Mouse (Mus musculus) hindbrain, embryonic 13.5 days (tissue): ENCODE results near the gene Tchp. TPM values are rescaled to one million over a fixed set of nuclear protein-coding genes. Genes with fewer than 3 reads are reported as not detected.

ENCODE experiments used
- microRNA-seq: library from miRNA; unstranded; fragments of <30 nt; microRNA quantifications from one replicate; pipeline ENCODE4, GENCODE M21; 2016
- polyA plus RNA-seq: library from polyadenylated mRNA; unstranded; fragments of >200 nt; fragmentation: Nextera tagmentation; extraction: Ambion mirVana; gene quantifications from 2 replicates; pipeline ENCODE4 v1.2.1, GENCODE M21; 2015

Gene Tchp
- polyA plus RNA-seq, 1 experiment from 2014 or later: 21.1 TPM

Small RNA genes within 50 kb of the gene (microRNA-seq; reads per million reads assigned to microRNA genes)
- not detected for gene Mir7028

Other genes starting within 250 kb of the Tchp start
- 5.8 and 6.4 TPM in 2 replicates for gene Fam222a, start 139.7 kb upstream of the Tchp start, polyA plus RNA-seq
- gene Trpv4, start 49.3 kb upstream of the Tchp start, polyA plus RNA-seq: 0.53 and 0.65 TPM in 2 replicates
- 41.5 and 42.9 TPM in 2 replicates for gene Gltp, start 16.8 kb upstream of the Tchp start, polyA plus RNA-seq
- gene Ankrd13a, start 66.9 kb downstream of the Tchp start, polyA plus RNA-seq: 37.5 and 39.6 TPM in 2 replicates
- 45.4 and 49.7 TPM in 2 replicates for gene Git2, start 67.8 kb downstream of the Tchp start, polyA plus RNA-seq
- 261 and 279 TPM in 2 replicates for gene 1500011B03Rik, start 115.7 kb downstream of the Tchp start, polyA plus RNA-seq
- not detected in 2 replicates for gene 4930519G04Rik, start 145.9 kb downstream of the Tchp start, polyA plus RNA-seq
- 1.9 and 2.2 TPM in 2 replicates for gene Gm9936, start 150.9 kb downstream of the Tchp start, polyA plus RNA-seq
- 3.5 and 3.6 TPM in 2 replicates for gene Oasl2, start 189.2 kb downstream of the Tchp start, polyA plus RNA-seq
- 0.21 and 0.57 TPM in 2 replicates for gene Oasl1, start 215.5 kb downstream of the Tchp start, polyA plus RNA-seq
- gene 2210016L21Rik, start 234.4 kb downstream of the Tchp start, polyA plus RNA-seq: 107 and 110 TPM in 2 replicates